Mouse (Mus musculus) megakaryocyte, embryonic 14.5 days (primary cell): ENCODE measurements around the gene Cdca7l.

Experiments
- FLI1 ChIP-seq: IDR thresholded peaks from 2 replicates; pipeline ENCODE4 v1.6.1; 2012; ENCODE audit warnings: low read length, inconsistent platforms, mixed read lengths
- GATA1 ChIP-seq: IDR thresholded peaks from 3 replicates; pipeline ENCODE4 v1.6.1; 2012; ENCODE audit warnings: mixed read lengths, low read length, inconsistent platforms, borderline replicate concordance

GRCm38 (mm10) chr12:117769113-117769512 lies 35.0 kb upstream of the Cdca7l start:
- no peak for TF ChIP-seq GATA1
- no peak for TF ChIP-seq FLI1
